Mouse (Mus musculus): ENCODE measurements around the gene Slc48a1. TPM values are rescaled to one million over a fixed set of nuclear protein-coding genes. Genes with fewer than 3 reads are reported as not detected.

Slc48a1 gene
- polyA plus RNA-seq, 1 experiment from 2014 or later, result 65.4 TPM

- H3K4me1 ChIP-seq (ENCODE audit: control insufficient read depth, insufficient read depth, low read length), result peaks cover 20% of the 10 kb centered on the region
- no peak overlapping the region for H3K27ac ChIP-seq (ENCODE audit: low read depth, low read length)
- ATAC-seq (no peak), DNase-seq (ENCODE audit: low spot score) (no peak)
- H3K36me3 ChIP-seq (ENCODE audit: control insufficient read depth, insufficient read depth, low read length), result peaks cover 46% of the 10 kb centered on the region
- no peak overlapping the region for H3K9ac ChIP-seq (ENCODE audit: low read length)
- no peaks in the 10 kb centered on the region for H3K27me3 ChIP-seq (replicated peaks; ENCODE audit: control insufficient read depth, insufficient read depth, low read length)
- no peak overlapping the region for H3K4me2 ChIP-seq (ENCODE audit: low read length)
- 86% methylated on average over 5 of the region's 5 CpGs for WGBS
- no peak overlapping the region for H3K4me3 ChIP-seq (ENCODE audit: low read depth, low read length)
- H3K9me3 ChIP-seq (replicated peaks; ENCODE audit: control insufficient read depth, low read length), result no peaks in the 10 kb centered on the region
Measured at GRCm38 (mm10) chr15:97809942-97810341, 31.6 kb downstream of the Slc48a1 start.

DNA sequence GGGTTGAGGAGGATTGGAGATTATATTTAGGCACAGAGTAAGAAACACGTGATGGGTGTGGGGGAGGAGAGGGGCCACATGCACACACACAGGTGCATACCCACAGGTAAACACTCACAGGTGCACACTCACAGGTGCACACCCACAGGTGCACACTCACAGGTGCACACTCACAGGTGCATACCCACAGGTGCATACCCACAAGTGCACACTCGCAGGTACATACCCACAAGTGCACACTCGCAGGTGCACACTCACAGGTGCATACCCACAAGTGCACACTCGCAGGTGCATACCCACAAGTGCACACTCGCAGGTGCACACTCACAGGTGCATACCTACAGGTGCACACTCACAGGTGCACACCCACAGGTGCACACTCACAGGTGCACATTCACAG lies 32.1 kb downstream of the Slc48a1 start:
- Histone ChIP-seq H3K4me3 (ENCODE audit: low read depth, low read length) (no peak overlapping the region), H3K36me3 (ENCODE audit: control insufficient read depth, insufficient read depth, low read length) (peaks cover 44% of the 10 kb centered on the region), H3K9ac (ENCODE audit: low read length) (no peak overlapping the region), H3K4me1 (ENCODE audit: control insufficient read depth, insufficient read depth, low read length) (peaks cover 20% of the 10 kb centered on the region), H3K4me2 (ENCODE audit: low read length) (no peak overlapping the region), H3K27ac (ENCODE audit: low read depth, low read length) (no peak overlapping the region), H3K27me3 (replicated peaks; ENCODE audit: control insufficient read depth, insufficient read depth, low read length) (no peaks in the 10 kb centered on the region), H3K9me3 (replicated peaks; ENCODE audit: control insufficient read depth, low read length) (no peaks in the 10 kb centered on the region)
- WGBS, result 91% methylated on average over 5 of the region's 5 CpGs
- ATAC-seq (no peak), DNase-seq (ENCODE audit: low spot score) (no peak)

GRCm38 (mm10) chr15:97811307-97811706 lies 33.0 kb downstream of the Slc48a1 start:
- no peaks in the 10 kb centered on the region for H3K9me3 ChIP-seq (replicated peaks; ENCODE audit: control insufficient read depth, low read length)
- ATAC-seq (no peak), DNase-seq (ENCODE audit: low spot score) (no peak)
- H3K36me3 ChIP-seq (ENCODE audit: control insufficient read depth, insufficient read depth, low read length), result peaks cover 44% of the 10 kb centered on the region
- H3K27ac ChIP-seq (ENCODE audit: low read depth, low read length), result no peak overlapping the region
- H3K4me2 ChIP-seq (ENCODE audit: low read length), result no peak overlapping the region
- H3K4me3 ChIP-seq (ENCODE audit: low read depth, low read length), result no peak overlapping the region
- H3K4me1 ChIP-seq (ENCODE audit: control insufficient read depth, insufficient read depth, low read length), result peaks cover 20% of the 10 kb centered on the region
- H3K9ac ChIP-seq (ENCODE audit: low read length), result no peak overlapping the region
- H3K27me3 ChIP-seq (replicated peaks; ENCODE audit: control insufficient read depth, insufficient read depth, low read length), result no peaks in the 10 kb centered on the region
- WGBS, result 91% methylated on average over 9 of the region's 9 CpGs

DNA sequence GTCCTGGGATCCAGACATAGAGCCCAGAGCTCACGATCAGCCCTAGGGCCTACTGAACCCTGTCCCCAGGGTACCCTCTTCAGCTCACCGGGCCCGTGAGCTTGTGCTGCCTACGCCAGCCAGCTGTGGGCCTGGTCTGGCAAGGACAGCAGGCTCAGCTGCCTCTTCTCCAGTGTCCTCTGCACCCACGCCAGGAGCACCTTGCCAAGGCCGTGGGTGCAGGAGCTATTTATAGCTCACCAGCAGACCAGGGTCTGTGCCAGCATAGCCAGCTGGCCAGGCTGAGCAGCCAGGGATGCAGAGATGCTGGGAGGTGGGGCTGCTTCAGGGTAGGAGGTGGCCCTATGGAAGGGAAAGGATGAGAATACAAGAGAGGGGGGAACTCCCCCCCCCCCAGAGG lies 33.8 kb downstream of the Slc48a1 start:
- no peak overlapping the region for H3K4me2 ChIP-seq (ENCODE audit: low read length)
- H3K9ac ChIP-seq (ENCODE audit: low read length), result no peak overlapping the region
- H3K36me3 ChIP-seq (ENCODE audit: control insufficient read depth, insufficient read depth, low read length), result peaks cover 36% of the 10 kb centered on the region
- H3K9me3 ChIP-seq (replicated peaks; ENCODE audit: control insufficient read depth, low read length), result no peaks in the 10 kb centered on the region
- DNase-seq (ENCODE audit: low spot score) (peak; percentile 68), ATAC-seq (peak; percentile 74)
- H3K27ac ChIP-seq (ENCODE audit: low read depth, low read length), result peak overlapping the region; percentile 52; the same call in 1 of the 2 replicates
- peaks cover 20% of the 10 kb centered on the region for H3K4me1 ChIP-seq (ENCODE audit: control insufficient read depth, insufficient read depth, low read length)
- WGBS, result 49% methylated on average over 6 of the region's 6 CpGs
- no peaks in the 10 kb centered on the region for H3K27me3 ChIP-seq (replicated peaks; ENCODE audit: control insufficient read depth, insufficient read depth, low read length)
- H3K4me3 ChIP-seq (ENCODE audit: low read depth, low read length), result no peak overlapping the region

- ATAC-seq (no peak), DNase-seq (ENCODE audit: low spot score) (no peak)
- H3K9ac ChIP-seq (ENCODE audit: low read length), result peak overlapping the region; percentile 47
- H3K4me2 ChIP-seq (ENCODE audit: low read length), result 0 out of 2 replicates have a peak overlapping the region, but pooled peaks have one; percentile 3
- H3K9me3 ChIP-seq (replicated peaks; ENCODE audit: control insufficient read depth, low read length), result no peaks in the 10 kb centered on the region
- H3K27me3 ChIP-seq (replicated peaks; ENCODE audit: control insufficient read depth, insufficient read depth, low read length), result no peaks in the 10 kb centered on the region
- peaks cover 20% of the 10 kb centered on the region for H3K4me1 ChIP-seq (ENCODE audit: control insufficient read depth, insufficient read depth, low read length)
- peaks cover 28% of the 10 kb centered on the region for H3K36me3 ChIP-seq (ENCODE audit: control insufficient read depth, insufficient read depth, low read length)
- H3K4me3 ChIP-seq (ENCODE audit: low read depth, low read length), result no peak overlapping the region
- H3K27ac ChIP-seq (ENCODE audit: low read depth, low read length), result peak overlapping the region; percentile 61; the same call in 1 of the 2 replicates
- 66% methylated on average over 7 of the region's 7 CpGs for WGBS
Measured at GRCm38 (mm10) chr15:97812875-97813274, 34.6 kb downstream of the Slc48a1 start.

DNA sequence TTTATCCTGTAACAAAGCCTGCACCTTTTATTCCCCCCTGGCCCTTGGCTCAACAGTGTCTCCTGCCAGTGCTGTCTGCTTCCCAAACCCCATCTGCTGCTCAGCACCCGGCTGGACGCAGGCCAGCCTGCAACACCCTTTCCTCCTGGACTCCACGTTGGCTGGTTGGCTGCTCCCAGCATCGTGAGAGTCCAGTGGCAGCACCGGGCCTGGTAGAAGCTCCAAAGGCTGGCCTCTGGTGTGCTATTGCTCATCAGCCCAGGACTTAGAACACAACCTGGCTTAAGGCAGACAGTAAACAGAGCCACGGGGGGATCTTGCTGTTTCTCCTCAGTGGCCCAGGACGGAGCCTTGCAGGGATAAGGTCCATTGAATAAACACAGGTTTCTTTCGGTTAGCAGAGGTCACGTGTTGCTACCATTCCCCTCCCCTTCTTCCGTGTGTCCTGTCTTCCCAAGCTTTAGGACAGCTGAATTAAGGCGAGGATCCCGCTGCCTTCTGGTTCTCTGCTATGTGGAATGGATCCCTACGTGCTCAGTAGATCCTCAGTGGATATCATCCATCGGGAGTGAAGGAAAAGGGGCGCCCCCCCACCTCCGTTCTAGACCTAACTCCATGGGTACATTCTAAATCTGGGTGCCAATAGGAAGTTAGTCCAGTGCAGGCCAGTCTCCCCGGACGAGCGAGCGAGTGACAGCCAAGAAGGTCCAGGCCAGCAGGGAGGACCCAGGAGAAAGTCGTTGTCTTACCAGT lies 35.3 kb downstream of the Slc48a1 start:
- H3K9me3 ChIP-seq (replicated peaks; ENCODE audit: control insufficient read depth, low read length), result no peaks in the 10 kb centered on the region
- peak overlapping the region; percentile 61; the same call in 1 of the 2 replicates for H3K27ac ChIP-seq (ENCODE audit: low read depth, low read length)
- H3K9ac ChIP-seq (ENCODE audit: low read length), result peak overlapping the region; percentile 47
- 48% methylated on average over 21 of the region's 21 CpGs for WGBS
- no peaks in the 10 kb centered on the region for H3K27me3 ChIP-seq (replicated peaks; ENCODE audit: control insufficient read depth, insufficient read depth, low read length)
- H3K4me3 ChIP-seq (ENCODE audit: low read depth, low read length), result no peak overlapping the region
- DNase-seq (ENCODE audit: low spot score) (peak; percentile 56), ATAC-seq (0 out of 2 replicates have a peak, but pooled peaks have one; percentile 28)
- H3K4me1 ChIP-seq (ENCODE audit: control insufficient read depth, insufficient read depth, low read length), result peaks cover 20% of the 10 kb centered on the region
- peaks cover 21% of the 10 kb centered on the region for H3K36me3 ChIP-seq (ENCODE audit: control insufficient read depth, insufficient read depth, low read length)
- 0 out of 2 replicates have a peak overlapping the region, but pooled peaks have one; percentile 3 for H3K4me2 ChIP-seq (ENCODE audit: low read length)

GRCm38 (mm10) chr15:97814703-97815102 lies 36.4 kb downstream of the Slc48a1 start:
- no peak overlapping the region for H3K27ac ChIP-seq (ENCODE audit: low read depth, low read length)

GRCm38 (mm10) chr15:97815254-97815653 lies 36.9 kb downstream of the Slc48a1 start:
- WGBS, result 97% methylated on average over 4 of the region's 4 CpGs
- Histone ChIP-seq H3K9me3 (replicated peaks; ENCODE audit: control insufficient read depth, low read length) (no peaks in the 10 kb centered on the region), H3K9ac (ENCODE audit: low read length) (no peak overlapping the region), H3K4me2 (ENCODE audit: low read length) (no peak overlapping the region), H3K27me3 (replicated peaks; ENCODE audit: control insufficient read depth, insufficient read depth, low read length) (no peaks in the 10 kb centered on the region), H3K4me1 (ENCODE audit: control insufficient read depth, insufficient read depth, low read length) (peaks cover 20% of the 10 kb centered on the region), H3K36me3 (ENCODE audit: control insufficient read depth, insufficient read depth, low read length) (peaks cover 5% of the 10 kb centered on the region), H3K4me3 (ENCODE audit: low read depth, low read length) (no peak overlapping the region), H3K27ac (ENCODE audit: low read depth, low read length) (no peak overlapping the region)
- ATAC-seq, result no peak
- no peak for DNase-seq (ENCODE audit: low spot score)

More at GRCm38 (mm10) chr15:97814703-97815102, 36.4 kb downstream of the Slc48a1 start:
- Histone ChIP-seq H3K4me2 (ENCODE audit: low read length) (no peak overlapping the region), H3K9ac (ENCODE audit: low read length) (no peak overlapping the region), H3K27me3 (replicated peaks; ENCODE audit: control insufficient read depth, insufficient read depth, low read length) (no peaks in the 10 kb centered on the region), H3K4me3 (ENCODE audit: low read depth, low read length) (no peak overlapping the region), H3K9me3 (replicated peaks; ENCODE audit: control insufficient read depth, low read length) (no peaks in the 10 kb centered on the region), H3K36me3 (ENCODE audit: control insufficient read depth, insufficient read depth, low read length) (peaks cover 10% of the 10 kb centered on the region), H3K4me1 (ENCODE audit: control insufficient read depth, insufficient read depth, low read length) (peaks cover 20% of the 10 kb centered on the region)
- no peak for DNase-seq (ENCODE audit: low spot score)
- 72% methylated on average over 5 of the region's 5 CpGs for WGBS
- ATAC-seq, result no peak
